Mouse (Mus musculus): ENCODE data around the gene Ccdc141. TPM values are rescaled to one million over a fixed set of nuclear protein-coding genes. Genes with fewer than 3 reads are reported as not detected.
"Not testable (repeated sequence)": the region's sequence is repeated elsewhere in the genome, so short reads cannot be mapped to it uniquely, and the experiment has no call there.

Ccdc141 gene
- total RNA-seq, 2 experiments from 2014 or later: 0.47 to 0.48 TPM

GRCm38 (mm10) chr2:77084629-77085028, 85.8 kb downstream of the Ccdc141 start:
- ATAC-seq (replicated peaks; ENCODE audit: low FRiP score, low TSS enrichment, poor library complexity, severe bottlenecking): no peak

GRCm38 (mm10) chr2:77081156-77081555, 89.3 kb downstream of the Ccdc141 start:
- no peak for ATAC-seq (replicated peaks; ENCODE audit: low FRiP score, low TSS enrichment, poor library complexity, severe bottlenecking)

- ATAC-seq (replicated peaks; ENCODE audit: low FRiP score, low TSS enrichment, poor library complexity, severe bottlenecking): no peak
Observed at GRCm38 (mm10) chr2:77080657-77081056, 89.8 kb downstream of the Ccdc141 start.

GRCm38 (mm10) chr2:77078746-77079145, 91.7 kb downstream of the Ccdc141 start:
- ATAC-seq (replicated peaks; ENCODE audit: low FRiP score, low TSS enrichment, poor library complexity, severe bottlenecking): no peak

GRCm38 (mm10) chr2:77074373-77074772, 96.1 kb downstream of the Ccdc141 start:
- no peak for ATAC-seq (replicated peaks; ENCODE audit: low FRiP score, low TSS enrichment, poor library complexity, severe bottlenecking)

- ATAC-seq (replicated peaks; ENCODE audit: low FRiP score, low TSS enrichment, poor library complexity, severe bottlenecking): no peak
Observed at GRCm38 (mm10) chr2:77073930-77074329, 96.5 kb downstream of the Ccdc141 start.

GRCm38 (mm10) chr2:77065294-77065693, 105.1 kb downstream of the Ccdc141 start:
- no peak for ATAC-seq (replicated peaks; ENCODE audit: low FRiP score, low TSS enrichment, poor library complexity, severe bottlenecking)

- peak; percentile 75; the same call in 1 of the 2 replicates for ATAC-seq (replicated peaks; ENCODE audit: low FRiP score, low TSS enrichment, poor library complexity, severe bottlenecking)
Observed at GRCm38 (mm10) chr2:77061871-77062270, 108.6 kb downstream of the Ccdc141 start.

- ATAC-seq (replicated peaks; ENCODE audit: low FRiP score, low TSS enrichment, poor library complexity, severe bottlenecking): no peak
Observed at GRCm38 (mm10) chr2:77059596-77059995, 110.8 kb downstream of the Ccdc141 start.

- no peak for ATAC-seq (replicated peaks; ENCODE audit: low FRiP score, low TSS enrichment, poor library complexity, severe bottlenecking)
Observed at GRCm38 (mm10) chr2:77056367-77056766, 114.1 kb downstream of the Ccdc141 start.

GRCm38 (mm10) chr2:77042912-77043311, 127.5 kb downstream of the Ccdc141 start:
- ATAC-seq (replicated peaks; ENCODE audit: low FRiP score, low TSS enrichment, poor library complexity, severe bottlenecking): no peak

GRCm38 (mm10) chr2:77039683-77040082, 130.8 kb downstream of the Ccdc141 start:
- ATAC-seq (replicated peaks; ENCODE audit: low FRiP score, low TSS enrichment, poor library complexity, severe bottlenecking): no peak

- no peak for ATAC-seq (replicated peaks; ENCODE audit: low FRiP score, low TSS enrichment, poor library complexity, severe bottlenecking)
Observed at GRCm38 (mm10) chr2:77039281-77039680, 131.2 kb downstream of the Ccdc141 start.

- no peak for ATAC-seq (replicated peaks; ENCODE audit: low FRiP score, low TSS enrichment, poor library complexity, severe bottlenecking)
Observed at GRCm38 (mm10) chr2:77037211-77037610, 133.2 kb downstream of the Ccdc141 start.

GRCm38 (mm10) chr2:77034112-77034511, 136.3 kb downstream of the Ccdc141 start:
- ATAC-seq (replicated peaks; ENCODE audit: low FRiP score, low TSS enrichment, poor library complexity, severe bottlenecking): no peak

- no peak for ATAC-seq (replicated peaks; ENCODE audit: low FRiP score, low TSS enrichment, poor library complexity, severe bottlenecking)
Observed at GRCm38 (mm10) chr2:77033322-77034060, 136.9 kb downstream of the Ccdc141 start.

- no peak for ATAC-seq (replicated peaks; ENCODE audit: low FRiP score, low TSS enrichment, poor library complexity, severe bottlenecking)
Observed at GRCm38 (mm10) chr2:77020649-77021048, 149.8 kb downstream of the Ccdc141 start.

GRCm38 (mm10) chr2:77017735-77018134, 152.7 kb downstream of the Ccdc141 start:
- ATAC-seq (replicated peaks; ENCODE audit: low FRiP score, low TSS enrichment, poor library complexity, severe bottlenecking): no peak

GRCm38 (mm10) chr2:77013449-77013848, 157.0 kb downstream of the Ccdc141 start:
- not testable (repeated sequence) for ATAC-seq (replicated peaks; ENCODE audit: low FRiP score, low TSS enrichment, poor library complexity, severe bottlenecking)

GRCm38 (mm10) chr2:77011981-77012380, 158.5 kb downstream of the Ccdc141 start:
- ATAC-seq (replicated peaks; ENCODE audit: low FRiP score, low TSS enrichment, poor library complexity, severe bottlenecking): no peak

GRCm38 (mm10) chr2:77007015-77007414, 163.4 kb downstream of the Ccdc141 start:
- no peak for ATAC-seq (replicated peaks; ENCODE audit: low FRiP score, low TSS enrichment, poor library complexity, severe bottlenecking)

Measured in megakaryocyte-erythroid progenitor cell, adult 5-6 weeks (primary cell).